Mouse (Mus musculus): Measurements from ENCODE around the gene Psen2. TPM values are rescaled to one million over a fixed set of nuclear protein-coding genes. Genes with fewer than 3 reads are reported as not detected.

Gene Psen2
- polyA plus RNA-seq, 3 experiments from 2014 or later, result 83.5 to 124 (median 120) TPM

DNA sequence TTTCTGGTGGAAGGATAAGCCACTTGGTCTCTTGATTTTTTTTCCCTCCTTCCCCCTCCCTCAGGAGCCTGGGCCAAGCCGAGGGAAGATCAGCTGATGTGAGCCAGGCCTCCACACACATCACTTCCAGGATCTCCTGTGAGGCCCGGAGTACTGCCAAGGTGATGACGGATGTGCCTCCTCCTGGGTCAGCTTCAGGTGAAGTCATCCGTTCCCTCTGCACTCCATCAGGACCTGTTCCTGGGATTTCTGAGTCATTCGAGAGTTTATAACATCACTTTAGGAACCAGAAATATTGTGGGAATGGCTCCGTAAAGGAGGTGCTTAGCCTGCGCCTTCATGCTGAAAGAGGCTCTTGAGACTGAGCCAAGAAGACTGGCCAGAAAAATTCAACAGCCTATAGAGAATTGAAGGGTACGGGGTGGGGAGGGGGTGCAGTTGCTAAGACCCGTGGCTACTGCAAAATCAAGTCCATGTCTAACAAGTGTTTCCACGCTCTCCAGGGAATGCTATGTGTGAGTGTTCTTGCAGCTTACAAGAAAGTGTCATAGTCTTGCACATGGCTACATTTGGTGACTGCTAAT is 11.6 kb upstream of the Psen2 start:
- no peak for ATAC-seq

- ATAC-seq, result no peak
Measured at GRCm38 (mm10) chr1:180269033-180269432, 5.8 kb upstream of the Psen2 start.

GRCm38 (mm10) chr1:180268249-180269031 is 5.2 kb upstream of the Psen2 start:
- ATAC-seq, result peak; percentile 61

GRCm38 (mm10) chr1:180267151-180267550 is 3.9 kb upstream of the Psen2 start:
- no peak for ATAC-seq

- peak; percentile 42 for ATAC-seq
Measured at GRCm38 (mm10) chr1:180265399-180265798, 2.2 kb upstream of the Psen2 start.

- peak; percentile 63 for ATAC-seq
Measured at GRCm38 (mm10) chr1:180264851-180265250, 1.6 kb upstream of the Psen2 start.

DNA sequence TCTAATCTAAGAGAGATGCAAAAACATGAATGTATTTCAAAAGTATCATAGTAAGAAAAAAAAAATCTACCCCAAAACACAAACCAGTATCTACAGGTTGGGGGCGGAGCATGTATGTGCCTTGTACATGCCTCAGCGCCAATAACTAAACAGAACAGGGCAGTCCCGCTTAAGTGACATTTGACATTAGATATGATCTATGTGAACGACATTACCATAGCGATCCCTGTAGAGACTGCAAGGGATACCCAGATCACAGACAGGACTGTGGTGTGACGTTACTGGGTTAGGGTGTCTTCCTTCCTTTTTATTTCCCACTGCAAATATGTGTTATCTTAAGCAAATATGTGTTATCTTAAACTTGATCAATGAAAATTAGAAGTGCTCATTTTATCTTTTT is 1.2 kb upstream of the Psen2 start:
- peak; percentile 70 for ATAC-seq

GRCm38 (mm10) chr1:180261857-180262570 is 1.2 kb downstream of the Psen2 start:
- ATAC-seq, result no peak

- no peak for ATAC-seq
Measured at GRCm38 (mm10) chr1:180261415-180261814, 1.8 kb downstream of the Psen2 start.

DNA sequence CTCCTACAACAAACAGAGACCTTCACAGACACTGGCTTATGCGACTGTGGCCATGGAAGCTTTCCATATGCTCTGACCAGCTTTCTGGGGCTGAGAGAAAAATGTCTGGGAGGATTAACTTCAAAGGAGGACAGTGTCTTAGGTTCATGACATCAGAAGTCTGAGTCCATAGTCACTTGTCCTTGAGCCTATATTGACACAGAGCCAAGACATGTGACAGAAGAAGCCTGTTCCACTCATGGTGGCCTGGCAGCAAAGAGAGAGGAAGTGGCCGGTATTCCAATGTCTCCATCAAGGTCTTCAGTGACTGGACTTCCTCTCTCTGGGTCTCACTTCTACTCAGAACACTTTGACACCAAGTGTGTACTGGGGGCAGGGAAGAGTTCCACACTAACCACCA is 2.4 kb downstream of the Psen2 start:
- no peak for ATAC-seq

DNA sequence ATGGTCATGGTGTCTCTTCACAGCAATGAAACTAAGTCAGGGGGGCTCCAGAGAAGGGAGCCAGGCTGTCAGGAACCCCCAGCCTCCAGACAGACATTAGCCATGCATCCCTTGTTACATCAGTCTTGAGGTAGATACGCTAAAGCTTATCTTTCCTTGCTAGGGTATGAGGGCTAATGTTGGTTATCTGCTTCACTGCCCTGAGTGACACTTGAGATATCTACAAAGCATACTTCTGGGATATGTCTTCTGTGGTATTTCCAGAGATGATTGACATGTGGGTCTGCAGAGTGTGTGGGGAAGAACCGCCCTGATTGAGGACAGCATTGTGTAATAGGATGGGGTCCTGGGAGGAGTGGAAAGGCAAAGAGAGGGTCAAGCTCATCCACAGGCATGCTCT is 3.5 kb downstream of the Psen2 start:
- no peak for ATAC-seq

DNA sequence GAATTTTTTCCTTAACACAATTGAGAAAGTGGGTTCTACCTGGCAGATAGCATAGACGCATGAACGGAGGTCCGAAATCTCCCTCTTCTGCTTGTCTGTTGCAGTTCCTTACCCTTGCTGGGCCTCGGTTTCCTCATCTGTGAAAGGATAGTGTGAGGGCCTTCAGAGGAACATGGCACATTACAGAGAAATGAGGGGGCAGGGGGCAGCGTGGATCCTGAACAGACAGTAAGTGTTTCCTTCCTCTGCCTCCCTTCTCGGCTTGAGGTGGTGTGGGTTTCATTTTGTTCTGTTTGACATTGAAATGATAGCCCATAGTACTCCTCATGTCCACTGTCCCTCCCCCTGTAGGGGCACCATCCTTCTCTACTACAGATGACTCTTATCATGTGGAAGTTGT is 5.8 kb downstream of the Psen2 start:
- no peak for ATAC-seq

DNA sequence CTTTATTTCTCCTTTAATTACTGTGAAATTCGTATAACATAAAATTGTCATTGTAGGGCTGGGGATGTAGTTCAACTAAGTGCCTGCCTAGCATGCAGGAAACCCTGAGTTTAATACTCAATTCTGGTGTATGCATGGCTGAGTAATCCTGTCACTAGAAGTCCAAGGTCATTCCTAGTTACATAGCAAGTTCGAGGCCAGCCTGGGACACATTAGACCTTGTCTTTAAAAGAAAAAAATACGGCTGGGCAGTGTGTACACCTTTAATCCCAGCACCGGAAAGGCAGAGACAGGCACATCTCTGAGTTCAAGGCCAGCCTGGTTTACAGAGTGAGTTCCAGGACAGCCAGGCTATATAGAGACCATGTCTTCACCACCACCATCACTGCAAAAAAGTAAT is 6.4 kb downstream of the Psen2 start:
- no peak for ATAC-seq

DNA sequence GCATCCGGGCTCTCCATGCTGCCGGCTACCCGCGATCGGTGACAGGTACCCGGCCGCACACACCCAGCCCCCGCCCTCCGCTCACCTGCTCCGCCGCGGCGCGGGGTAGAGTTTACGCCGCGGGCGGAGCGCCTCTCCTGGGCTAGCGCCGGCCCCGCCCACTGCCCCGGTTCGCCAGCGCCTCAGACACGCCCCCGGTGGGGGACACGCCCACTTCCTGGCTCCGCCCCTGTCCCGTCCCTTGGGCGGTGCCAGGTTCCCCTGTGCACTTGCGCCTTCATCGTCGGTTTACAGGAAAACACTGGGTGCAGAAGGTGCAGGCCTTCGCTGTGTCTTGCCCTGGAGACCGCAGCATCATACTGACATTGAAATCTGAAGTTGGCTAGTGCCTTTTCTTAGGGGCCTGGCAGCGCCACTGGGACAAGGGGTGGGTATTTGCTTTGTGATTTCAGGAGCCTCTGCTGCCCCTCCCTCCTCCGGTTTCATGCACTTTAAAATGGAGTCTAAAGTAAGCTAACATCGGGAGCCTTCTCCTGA is 7.0 kb downstream of the Psen2 start:
- peak; percentile 80 for ATAC-seq

DNA sequence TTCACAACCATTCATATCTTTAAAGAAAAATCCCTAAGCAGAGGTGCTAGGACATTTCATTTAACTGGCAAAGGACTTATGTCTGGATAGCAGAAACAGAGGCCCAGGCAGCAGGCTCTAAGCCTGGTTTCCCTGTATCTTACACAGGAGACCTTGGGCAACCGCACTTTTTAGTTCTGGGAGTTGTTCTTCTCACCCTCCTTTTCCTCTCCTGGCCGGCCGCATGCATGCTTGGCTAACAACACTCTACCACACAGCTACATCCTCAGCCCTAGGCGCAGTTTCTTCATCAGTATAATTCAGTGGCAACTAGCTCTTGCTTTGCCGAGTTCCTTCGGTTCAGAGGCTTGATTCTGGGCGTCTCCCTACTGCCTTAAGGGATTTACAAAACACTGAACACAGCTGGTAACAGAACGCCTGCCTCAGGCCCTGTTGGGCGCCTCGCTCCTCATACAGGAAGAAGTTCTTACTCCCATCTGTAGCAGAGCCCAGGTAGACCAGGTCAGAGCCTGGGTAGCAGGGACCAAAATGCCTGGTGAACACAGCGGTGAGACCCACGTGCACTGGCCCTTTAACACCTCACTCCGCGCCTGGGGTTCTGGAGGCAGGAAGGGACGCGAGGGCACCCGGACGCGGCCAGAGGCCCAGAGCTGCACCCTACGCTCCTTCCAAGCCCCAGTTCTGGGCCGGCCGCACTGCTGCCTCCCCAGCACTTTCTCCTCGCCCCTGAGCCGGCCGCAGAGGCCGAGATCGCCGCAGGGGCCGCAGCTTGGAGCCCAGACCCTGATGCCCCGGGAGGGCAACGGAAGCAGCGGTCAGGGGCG is 7.7 kb downstream of the Psen2 start:
- ATAC-seq, result peak; percentile 12

DNA sequence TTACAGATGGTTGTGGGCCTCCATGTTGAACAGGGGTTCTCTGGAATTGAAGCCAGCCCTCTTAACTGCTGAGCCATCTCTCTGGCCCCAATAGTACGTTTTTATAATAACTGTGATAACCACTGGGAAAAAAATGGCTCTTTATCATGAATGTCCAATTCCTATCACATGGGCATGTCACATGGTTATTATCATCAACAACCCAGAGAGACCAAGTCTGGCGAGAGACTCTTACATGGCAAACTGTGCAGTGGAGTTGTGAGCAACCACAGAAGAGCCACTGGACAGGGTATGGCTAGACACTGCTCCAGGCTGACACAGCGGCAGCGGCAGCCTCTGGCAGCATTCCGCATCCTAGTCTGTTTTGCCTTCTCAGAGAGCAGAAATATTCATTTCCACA is 8.9 kb downstream of the Psen2 start:
- no peak for ATAC-seq

DNA sequence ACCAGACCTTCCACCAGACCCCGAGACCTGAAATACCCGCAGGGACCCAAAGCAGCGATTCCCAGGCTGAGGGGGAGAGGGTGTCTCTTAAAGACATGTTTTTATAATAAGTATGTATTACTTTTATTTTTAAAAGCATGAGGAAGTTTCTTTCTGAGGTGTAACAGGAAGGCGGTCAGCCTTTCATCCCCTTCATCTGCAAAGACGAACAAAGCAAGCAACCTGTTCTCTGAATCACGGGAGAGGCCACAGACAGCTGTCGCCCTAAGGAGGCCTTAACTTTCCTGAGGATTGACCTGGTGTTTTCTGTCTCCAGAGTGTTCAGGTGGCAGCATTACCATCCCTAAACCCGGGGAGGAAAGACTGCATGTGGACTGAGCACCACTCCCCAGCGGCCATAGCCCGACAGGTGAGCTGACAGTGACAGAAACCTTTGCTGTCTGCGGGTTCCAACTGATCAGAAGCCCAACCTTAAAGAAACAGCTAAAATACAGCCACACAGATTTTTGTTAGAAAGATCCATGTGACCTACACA is 10.5 kb downstream of the Psen2 start:
- no peak for ATAC-seq

DNA sequence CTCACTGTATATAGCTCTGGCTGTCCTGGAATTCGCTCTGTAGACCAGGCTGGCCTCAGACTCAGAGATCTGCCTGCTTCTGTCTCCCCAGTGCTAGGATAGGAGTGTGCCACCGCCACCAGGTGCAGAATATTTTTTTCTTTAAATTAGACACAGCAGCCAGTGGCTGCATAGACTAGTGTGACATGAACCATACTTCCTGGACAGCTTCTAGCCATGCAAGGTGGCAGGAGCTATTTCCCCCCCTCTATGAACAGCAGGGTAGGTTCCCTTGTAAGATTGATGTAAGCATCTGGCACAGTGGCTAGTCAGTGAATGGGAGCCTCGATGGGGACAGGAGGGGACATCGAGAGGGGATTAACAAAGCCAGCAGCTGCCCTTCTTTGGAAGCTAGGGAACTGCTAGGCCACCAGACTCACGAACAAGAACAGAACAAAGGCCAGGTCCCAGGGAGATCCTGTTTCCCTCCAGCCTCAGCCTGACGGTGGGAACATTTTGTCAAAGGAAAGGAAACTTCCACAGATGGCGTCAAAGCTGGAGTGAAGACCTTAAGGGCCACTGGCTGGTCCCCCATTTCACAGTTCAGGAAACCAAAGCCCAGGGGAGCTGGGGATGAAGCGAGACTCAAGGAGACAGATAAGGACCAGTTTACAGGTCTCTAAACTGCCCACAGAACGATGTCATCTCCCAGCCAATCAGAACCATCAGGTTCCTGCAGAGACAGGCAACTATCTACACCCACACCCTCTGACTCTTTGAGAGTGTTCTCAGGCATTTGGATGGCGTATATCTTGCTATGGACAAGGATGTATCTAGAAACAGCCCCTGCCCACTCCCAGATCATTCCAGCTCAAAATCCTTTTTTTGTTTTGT is 11.8 kb downstream of the Psen2 start:
- ATAC-seq, result no peak

- no peak for ATAC-seq
Measured at GRCm38 (mm10) chr1:180250441-180250830, 12.8 kb downstream of the Psen2 start.

DNA sequence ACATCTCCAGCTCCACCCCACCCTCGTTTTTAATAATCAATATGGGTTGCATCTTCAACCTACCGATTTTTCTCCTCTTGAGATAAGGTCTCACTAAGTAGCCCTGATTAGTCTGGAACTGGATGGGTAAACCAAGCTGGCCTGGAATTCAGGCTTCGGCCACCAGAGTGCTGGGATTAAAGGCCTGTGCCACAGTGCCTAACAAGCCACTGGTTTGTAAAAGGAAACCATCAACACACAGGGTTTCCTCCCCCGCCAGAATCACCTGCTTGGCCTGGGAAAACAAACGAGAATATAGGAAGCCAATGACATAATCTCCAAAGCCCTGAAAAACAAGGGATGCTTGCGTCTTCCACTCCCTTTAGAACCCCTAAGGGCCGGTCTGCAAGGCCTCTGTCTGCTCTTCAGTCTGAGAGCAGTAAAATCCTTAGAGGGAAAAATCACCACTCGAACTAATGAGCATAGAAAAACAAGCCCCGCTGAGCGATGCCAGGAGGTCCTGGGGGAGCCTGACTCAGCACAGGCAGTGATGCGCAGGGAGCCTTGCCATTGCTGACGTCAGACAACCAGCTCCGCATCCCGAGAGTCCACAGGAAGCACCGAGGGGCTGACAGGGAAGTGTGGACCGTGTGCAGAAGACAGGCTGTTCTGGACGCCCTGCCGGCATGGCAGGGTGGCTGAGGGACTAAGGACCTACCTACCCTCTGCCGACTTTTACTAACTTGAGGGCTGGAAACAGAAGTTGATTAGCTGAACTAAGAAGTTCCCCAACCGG is 13.4 kb downstream of the Psen2 start:
- ATAC-seq, result no peak

Measured in inflammation-experienced regulatory T-cells, adult 6 months (primary cell).